Mouse (Mus musculus): ENCODE data around the gene Ttc7. TPM values are rescaled to one million over a fixed set of nuclear protein-coding genes. Genes with fewer than 3 reads are reported as not detected.

Ttc7 gene
- polyA plus RNA-seq (2021) = 23.2 TPM

- peak; percentile 85 for ATAC-seq
- no peak for TF ChIP-seq CTCF (IDR thresholded peaks at IDR 0.05)
- POLR2A ChIA-PET = interaction anchor here (0.6 to 2.6 kb wide), 8 partner anchors 9 to 29 kb away, joined by 3 to 21 read pairs (median 3); partner anchors contain the start of gene Mcfd2
- no peak for DNase-seq (ENCODE audit: low read depth, low spot score)
- CTCF ChIA-PET = interaction anchor here (1.1 kb wide), 1 partner anchor 10 kb away, joined by 4 read pairs; no protein-coding TSS in a partner anchor
- in situ Hi-C loops (cut with MboI; ENCODE audit: low pct_unique_long_range_greater_than_20kb) = no loop called here
- no peaks in the 10 kb centered on the region for H3K27me3 ChIP-seq
Measured at GRCm38 (mm10) chr17:87282706-87283053, at the start of gene Ttc7. Gene Ttc7, plus strand, starts transcription at chr17:87282886.

GRCm38 (mm10) chr17:87235019-87235418, 47.7 kb upstream of the Ttc7 start:
- POLR2A ChIA-PET = no interaction called here
- TF ChIP-seq CTCF (IDR thresholded peaks at IDR 0.05) = no peak
- CTCF ChIA-PET = no interaction called here
- no peak for DNase-seq (ENCODE audit: low read depth, low spot score)
- no peak for ATAC-seq
- H3K27me3 ChIP-seq = no peaks in the 10 kb centered on the region
- in situ Hi-C loops (cut with MboI; ENCODE audit: low pct_unique_long_range_greater_than_20kb) = no loop called here

GRCm38 (mm10) chr17:87236725-87237650, 45.7 kb upstream of the Ttc7 start:
- DNase-seq (ENCODE audit: low read depth, low spot score) (peak; percentile 56), ATAC-seq (peak; percentile 85)
- ChIA-PET CTCF (interaction anchor here (1.0 to 1.5 kb wide), 5 partner anchors 12 to 163 kb away, joined by 3 to 7 read pairs (median 3); no protein-coding TSS in a partner anchor), POLR2A (no interaction called here)
- no peak for TF ChIP-seq CTCF (IDR thresholded peaks at IDR 0.05)
- no peaks in the 10 kb centered on the region for H3K27me3 ChIP-seq
- in situ Hi-C loops (cut with MboI; ENCODE audit: low pct_unique_long_range_greater_than_20kb) = no loop called here

- ChIA-PET POLR2A (no interaction called here), CTCF (interaction anchor here (1.1 to 1.5 kb wide), 4 partner anchors 11 to 201 kb away, joined by 3 to 7 read pairs (median 3); no protein-coding TSS in a partner anchor)
- DNase-seq (ENCODE audit: low read depth, low spot score) = no peak
Measured at GRCm38 (mm10) chr17:87237826-87238225, 44.9 kb upstream of the Ttc7 start.

GRCm38 (mm10) chr17:87246103-87246502, 36.6 kb upstream of the Ttc7 start:
- TF ChIP-seq CTCF (IDR thresholded peaks at IDR 0.05) = no peak
- ChIA-PET CTCF (interaction anchor here (1.2 to 1.6 kb wide), 3 partner anchors 36 to 202 kb away, joined by 3 to 8 read pairs (median 3); no protein-coding TSS in a partner anchor), POLR2A (no interaction called here)
- ATAC-seq (no peak), DNase-seq (ENCODE audit: low read depth, low spot score) (no peak)
- in situ Hi-C loops (cut with MboI; ENCODE audit: low pct_unique_long_range_greater_than_20kb) = loop anchor here (5.0 kb wide), 1 partner anchor 144 kb away; no protein-coding TSS in a partner anchor
- H3K27me3 ChIP-seq = no peaks in the 10 kb centered on the region

More at GRCm38 (mm10) chr17:87237826-87238225, 44.9 kb upstream of the Ttc7 start:
- in situ Hi-C loops (cut with MboI; ENCODE audit: low pct_unique_long_range_greater_than_20kb) = no loop called here
- no peaks in the 10 kb centered on the region for H3K27me3 ChIP-seq
- TF ChIP-seq CTCF (IDR thresholded peaks at IDR 0.05) = no peak
- ATAC-seq = no peak

- no peaks in the 10 kb centered on the region for H3K27me3 ChIP-seq
- in situ Hi-C loops (cut with MboI; ENCODE audit: low pct_unique_long_range_greater_than_20kb) = loop anchor here (5.0 to 25.0 kb wide), 4 partner anchors 212 to 767 kb away; partner anchors contain the start of gene Tmem247
- TF ChIP-seq CTCF (IDR thresholded peaks at IDR 0.05) = no peak
- ATAC-seq (no peak), DNase-seq (ENCODE audit: low read depth, low spot score) (no peak)
- POLR2A ChIA-PET = no interaction called here
- CTCF ChIA-PET = interaction anchor here (1.4 kb wide), 1 partner anchor 218 kb away, joined by 3 read pairs; no protein-coding TSS in a partner anchor
Measured at GRCm38 (mm10) chr17:87254384-87254783, 28.3 kb upstream of the Ttc7 start.

GRCm38 (mm10) chr17:87255672-87256071, 27.0 kb upstream of the Ttc7 start:
- DNase-seq (ENCODE audit: low read depth, low spot score) (no peak), ATAC-seq (no peak)
- H3K27me3 ChIP-seq = no peaks in the 10 kb centered on the region
- in situ Hi-C loops (cut with MboI; ENCODE audit: low pct_unique_long_range_greater_than_20kb) = loop anchor here (10.0 to 25.0 kb wide), 2 partner anchors 319 to 768 kb away; no protein-coding TSS in a partner anchor
- POLR2A ChIA-PET = no interaction called here
- TF ChIP-seq CTCF (IDR thresholded peaks at IDR 0.05) = no peak
- CTCF ChIA-PET = interaction anchor here (1.4 kb wide), 1 partner anchor 224 kb away, joined by 4 read pairs; no protein-coding TSS in a partner anchor

GRCm38 (mm10) chr17:87263401-87263800, 19.3 kb upstream of the Ttc7 start:
- TF ChIP-seq CTCF (IDR thresholded peaks at IDR 0.05) = no peak
- ATAC-seq (no peak), DNase-seq (ENCODE audit: low read depth, low spot score) (no peak)
- in situ Hi-C loops (cut with MboI; ENCODE audit: low pct_unique_long_range_greater_than_20kb) = loop anchor here (25.0 kb wide), 1 partner anchor 776 kb away; no protein-coding TSS in a partner anchor
- ChIA-PET POLR2A (no interaction called here), CTCF (interaction anchor here (2.2 kb wide), 1 partner anchor 219 kb away, joined by 5 read pairs; no protein-coding TSS in a partner anchor)
- no peaks in the 10 kb centered on the region for H3K27me3 ChIP-seq

- DNase-seq (ENCODE audit: low read depth, low spot score) (no peak), ATAC-seq (no peak)
- no peaks in the 10 kb centered on the region for H3K27me3 ChIP-seq
- ChIA-PET CTCF (interaction anchor here (2.2 kb wide), 1 partner anchor 220 kb away, joined by 5 read pairs; no protein-coding TSS in a partner anchor), POLR2A (interaction anchor here (0.6 to 4.0 kb wide), 2 partner anchors 18 to 25 kb away, joined by 3 to 21 read pairs; partner anchors contain the start of gene Ttc7)
- in situ Hi-C loops (cut with MboI; ENCODE audit: low pct_unique_long_range_greater_than_20kb) = loop anchor here (25.0 kb wide), 1 partner anchor 777 kb away; no protein-coding TSS in a partner anchor
- no peak for TF ChIP-seq CTCF (IDR thresholded peaks at IDR 0.05)
Measured at GRCm38 (mm10) chr17:87264054-87264830, 18.4 kb upstream of the Ttc7 start.

All from Patski (cell line).